Mouse (Mus musculus): ENCODE data around the gene Tbxas1. TPM values are rescaled to one million over a fixed set of nuclear protein-coding genes. Genes with fewer than 3 reads are reported as not detected.

Gene Tbxas1
- polyA plus RNA-seq, 1 experiment from 2014 or later = 1.4 TPM

DNA sequence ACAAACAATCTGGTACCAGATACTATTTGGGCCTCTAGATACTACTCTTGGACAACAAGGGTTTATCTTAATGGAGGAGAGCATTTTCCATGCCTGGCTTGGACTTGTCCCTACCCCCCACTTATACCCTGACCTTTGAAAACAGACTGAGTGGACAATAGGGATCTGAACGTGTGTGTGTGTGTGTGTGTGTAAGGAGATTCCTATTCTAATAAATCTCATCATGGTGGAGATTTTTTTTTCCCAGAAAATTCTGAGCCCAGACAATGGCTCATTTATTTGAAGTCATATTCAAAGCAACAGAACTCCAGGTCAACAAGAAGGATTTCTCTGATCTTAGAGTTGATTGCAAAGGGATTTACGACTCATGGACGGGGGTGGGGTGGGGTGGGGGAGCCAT is 183.7 kb downstream of the Tbxas1 start:
- no peak overlapping the region for H3K4me3 ChIP-seq
- H3K27me3 ChIP-seq (ENCODE audit: insufficient read depth, poor library complexity, severe bottlenecking) = no peaks in the 10 kb centered on the region
- peaks cover 34% of the 10 kb centered on the region for H3K4me1 ChIP-seq
- 53% methylated on average over 3 of the region's 3 CpGs for WGBS
- no peaks in the 10 kb centered on the region for H3K9me3 ChIP-seq
- H3K27ac ChIP-seq = peak overlapping the region; percentile 67
- H3K36me3 ChIP-seq = no peaks in the 10 kb centered on the region
- DNase-seq (ENCODE audit: low spot score) = no peak

DNA sequence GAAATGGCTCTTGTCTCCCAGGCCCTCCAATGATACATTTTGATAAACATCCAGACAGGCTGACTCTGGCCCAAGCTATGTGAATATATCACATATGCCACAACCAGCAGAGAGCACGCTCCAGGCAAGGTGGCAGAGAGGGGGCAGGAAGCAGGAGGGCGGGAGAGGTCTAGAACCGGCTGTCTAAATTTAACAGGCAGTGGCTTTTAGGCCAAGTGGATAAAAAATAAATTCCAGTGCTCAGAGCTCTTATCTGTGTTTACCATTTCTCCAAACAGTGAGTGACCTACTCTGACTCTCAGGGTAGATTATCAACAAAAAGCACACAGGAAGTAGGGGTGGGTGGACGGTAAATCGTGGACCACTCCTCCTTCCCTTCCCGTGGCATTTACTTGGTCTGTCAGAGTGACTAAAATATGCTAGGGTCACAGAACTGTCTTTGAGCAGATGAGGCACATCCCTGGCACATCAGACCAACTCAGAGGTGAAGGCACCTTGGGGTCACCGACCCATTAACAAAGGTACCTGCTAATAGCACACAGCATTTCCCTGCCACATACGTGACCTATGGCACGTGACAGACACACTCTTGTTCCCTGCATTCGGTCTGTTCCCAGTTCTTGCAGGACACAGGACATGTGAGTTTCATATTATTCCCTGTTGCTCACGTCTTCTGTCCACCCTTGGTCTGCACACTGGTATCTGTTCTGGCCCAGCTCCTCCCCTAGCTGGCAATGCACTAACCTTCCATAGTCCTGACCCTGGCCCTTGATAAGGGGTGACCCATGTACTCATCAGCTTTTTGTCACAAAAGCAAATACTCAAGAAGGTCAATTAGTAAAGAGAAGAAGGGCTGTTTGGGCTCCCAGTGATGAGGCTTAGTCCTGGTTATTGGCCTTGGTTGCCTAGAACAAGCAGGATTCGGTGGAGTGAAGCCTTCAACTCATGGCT is 184.6 kb downstream of the Tbxas1 start:
- 54% methylated on average over 12 of the region's 12 CpGs for WGBS
- Histone ChIP-seq H3K36me3 (no peaks in the 10 kb centered on the region), H3K4me1 (peaks cover 34% of the 10 kb centered on the region), H3K4me3 (no peak overlapping the region), H3K27ac (peak overlapping the region; percentile 67), H3K9me3 (no peaks in the 10 kb centered on the region), H3K27me3 (ENCODE audit: insufficient read depth, poor library complexity, severe bottlenecking) (no peaks in the 10 kb centered on the region)
- DNase-seq (ENCODE audit: low spot score) = no peak

DNA sequence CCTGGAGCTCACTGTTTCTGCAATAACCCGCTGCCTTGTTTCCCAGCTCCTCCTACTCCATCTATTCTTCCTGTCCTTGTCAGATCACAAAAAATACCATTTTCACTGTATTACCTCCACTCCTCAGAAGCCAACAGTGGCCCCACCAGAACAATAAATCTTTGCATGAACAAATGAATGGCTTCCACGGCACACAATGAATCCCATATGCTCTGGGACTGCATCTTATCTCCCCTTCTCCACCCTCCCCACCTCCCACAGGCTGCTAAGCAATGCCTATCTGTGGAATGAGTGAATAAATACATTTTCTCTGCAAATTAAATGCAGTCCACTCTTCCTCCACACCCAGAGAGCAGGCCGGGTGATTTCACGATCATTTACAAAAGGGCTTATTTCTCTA is 186.0 kb downstream of the Tbxas1 start:
- Histone ChIP-seq H3K4me1 (peaks cover 24% of the 10 kb centered on the region), H3K9me3 (no peaks in the 10 kb centered on the region), H3K36me3 (no peaks in the 10 kb centered on the region), H3K27ac (no peak overlapping the region), H3K4me3 (no peak overlapping the region), H3K27me3 (ENCODE audit: insufficient read depth, poor library complexity, severe bottlenecking) (no peaks in the 10 kb centered on the region)
- 61% methylated on average over 4 of the region's 4 CpGs for WGBS
- no peak for DNase-seq (ENCODE audit: low spot score)

DNA sequence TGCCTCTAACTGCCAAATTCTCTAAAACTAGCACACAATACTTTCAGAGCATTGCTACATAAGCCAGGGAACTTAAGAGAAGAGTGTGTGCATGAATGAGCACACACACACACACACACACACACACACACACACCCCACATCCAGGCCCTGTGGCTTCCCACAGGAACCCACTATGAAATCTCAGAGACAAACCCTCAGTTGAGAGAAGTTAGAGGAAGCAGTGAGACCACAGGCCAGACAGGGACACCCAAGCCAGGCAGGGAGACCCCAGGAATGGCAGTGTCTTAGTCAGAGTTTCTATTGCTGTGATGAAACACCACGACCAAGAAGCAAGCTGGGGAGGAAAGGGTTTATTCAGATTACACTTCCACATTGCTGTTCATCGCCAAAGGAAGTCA is 188.3 kb downstream of the Tbxas1 start:
- H3K27ac ChIP-seq = no peak overlapping the region
- WGBS = 57% methylated on average over 2 of the region's 2 CpGs
- H3K4me3 ChIP-seq = no peak overlapping the region
- no peaks in the 10 kb centered on the region for H3K27me3 ChIP-seq (ENCODE audit: insufficient read depth, poor library complexity, severe bottlenecking)
- no peak for DNase-seq (ENCODE audit: low spot score)
- H3K36me3 ChIP-seq = no peaks in the 10 kb centered on the region
- H3K9me3 ChIP-seq = no peaks in the 10 kb centered on the region
- peaks cover 30% of the 10 kb centered on the region for H3K4me1 ChIP-seq

DNA sequence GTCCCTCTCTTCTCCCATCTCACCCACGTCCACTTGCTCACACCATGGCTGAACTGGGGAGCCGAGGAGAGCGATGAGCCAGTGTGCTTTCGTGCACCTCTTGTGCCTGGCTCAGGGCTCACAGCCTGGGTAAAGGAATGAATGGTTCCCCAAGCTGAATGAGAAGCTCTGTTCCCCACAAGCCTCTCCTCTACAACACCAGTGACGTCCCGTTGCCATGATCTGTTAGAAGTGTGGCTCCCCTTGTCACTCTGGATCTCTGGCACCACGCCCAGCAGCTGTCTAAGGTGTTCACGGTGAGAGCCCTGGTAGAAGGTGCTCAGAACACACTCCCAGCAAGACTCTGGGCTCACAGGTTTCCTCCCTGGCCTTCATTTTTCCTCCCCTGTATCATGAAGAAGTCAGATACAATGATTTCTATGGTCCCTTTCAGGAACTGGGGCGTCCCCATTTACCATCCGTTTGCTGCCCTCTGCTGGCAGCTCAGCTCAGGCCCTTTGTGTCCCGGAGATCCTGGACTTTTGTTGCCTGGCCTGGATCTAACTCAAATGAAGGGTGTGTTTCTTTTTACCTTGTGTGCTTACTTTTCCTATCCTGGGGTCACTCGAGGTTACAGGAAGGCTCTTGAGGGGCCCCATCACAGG is 191.9 kb downstream of the Tbxas1 start:
- H3K4me1 ChIP-seq = peaks cover 9% of the 10 kb centered on the region; the same call in 1 of the 2 replicates
- WGBS = 46% methylated on average over 12 of the region's 12 CpGs
- DNase-seq (ENCODE audit: low spot score) = peak; percentile 86
- H3K27ac ChIP-seq = 0 out of 2 replicates have a peak overlapping the region, but pooled peaks have one; percentile 2
- H3K9me3 ChIP-seq = no peaks in the 10 kb centered on the region
- no peaks in the 10 kb centered on the region for H3K36me3 ChIP-seq
- H3K4me3 ChIP-seq = no peak overlapping the region
- no peaks in the 10 kb centered on the region for H3K27me3 ChIP-seq (ENCODE audit: insufficient read depth, poor library complexity, severe bottlenecking)

DNA sequence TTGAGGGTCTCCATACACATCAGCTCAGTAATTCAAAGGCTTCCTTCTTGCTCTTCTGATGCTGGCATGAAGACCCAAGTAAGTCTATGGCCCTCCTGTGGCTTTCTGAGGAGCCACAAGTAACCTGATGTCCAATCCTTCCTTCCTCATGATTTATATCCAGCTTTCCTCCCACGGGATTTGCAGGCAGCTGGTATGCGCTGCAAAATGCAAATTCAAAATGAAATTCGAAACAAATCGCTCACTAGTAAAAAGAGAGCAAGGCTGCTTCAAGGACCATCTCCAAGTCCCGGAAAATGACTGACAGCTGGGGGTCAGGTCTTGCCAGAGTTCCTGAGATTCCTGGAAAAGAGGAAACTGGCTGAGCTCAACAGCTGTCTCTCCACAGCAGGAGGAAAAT is 197.5 kb downstream of the Tbxas1 start:
- H3K36me3 ChIP-seq = no peaks in the 10 kb centered on the region
- H3K27ac ChIP-seq = no peak overlapping the region
- no peaks in the 10 kb centered on the region for H3K9me3 ChIP-seq
- H3K4me3 ChIP-seq = no peak overlapping the region
- H3K27me3 ChIP-seq (ENCODE audit: insufficient read depth, poor library complexity, severe bottlenecking) = peaks cover 7% of the 10 kb centered on the region; the same call in 1 of the 2 replicates
- no peak for DNase-seq (ENCODE audit: low spot score)
- WGBS = 79% methylated on average over 5 of the region's 5 CpGs
- H3K4me1 ChIP-seq = no peaks in the 10 kb centered on the region

DNA sequence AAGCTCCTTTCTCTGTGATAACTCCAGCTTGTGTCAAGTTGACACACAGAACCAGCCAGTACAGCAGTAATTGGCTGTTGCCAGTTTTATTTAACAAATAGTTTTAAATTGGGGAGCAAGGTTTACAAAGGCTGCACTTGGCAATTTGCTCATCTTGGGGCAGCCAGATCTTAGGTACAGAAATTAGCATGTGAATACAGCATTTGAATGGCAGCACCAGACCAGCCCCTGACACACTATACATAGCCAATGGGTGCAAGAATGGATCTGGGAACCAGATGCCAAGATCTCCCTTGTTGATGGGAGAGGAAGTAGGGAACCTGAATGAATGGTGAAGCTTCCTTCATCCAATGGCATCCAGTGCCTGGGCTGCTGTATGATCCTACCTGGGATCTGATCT is 199.0 kb downstream of the Tbxas1 start:
- Histone ChIP-seq H3K9me3 (no peaks in the 10 kb centered on the region), H3K27me3 (ENCODE audit: insufficient read depth, poor library complexity, severe bottlenecking) (peaks cover 7% of the 10 kb centered on the region; the same call in 1 of the 2 replicates), H3K36me3 (no peaks in the 10 kb centered on the region), H3K27ac (no peak overlapping the region), H3K4me1 (no peaks in the 10 kb centered on the region), H3K4me3 (no peak overlapping the region)
- DNase-seq (ENCODE audit: low spot score) = no peak

DNA sequence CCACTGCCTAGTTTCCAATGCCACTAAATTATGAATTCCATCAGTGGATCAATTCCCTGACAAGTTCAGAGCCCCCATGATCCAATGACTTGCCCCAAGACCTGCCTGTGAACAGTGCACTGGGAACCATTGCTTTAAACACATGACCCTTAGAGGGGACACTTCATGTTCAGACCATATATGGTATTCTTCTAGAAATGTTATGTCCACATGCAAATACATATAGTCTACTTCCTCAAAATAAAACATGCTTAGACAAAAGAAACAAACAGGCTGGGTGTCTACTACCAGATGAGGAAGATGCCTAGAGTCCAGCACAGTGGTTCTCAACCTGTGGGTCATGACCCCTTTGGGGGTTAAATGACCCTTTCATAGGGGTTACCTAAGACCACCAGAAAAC is 201.3 kb downstream of the Tbxas1 start:
- no peaks in the 10 kb centered on the region for H3K36me3 ChIP-seq
- no peak overlapping the region for H3K27ac ChIP-seq
- no peak for DNase-seq (ENCODE audit: low spot score)
- H3K27me3 ChIP-seq (ENCODE audit: insufficient read depth, poor library complexity, severe bottlenecking) = peaks cover 7% of the 10 kb centered on the region; the same call in 1 of the 2 replicates
- H3K9me3 ChIP-seq = no peaks in the 10 kb centered on the region
- H3K4me1 ChIP-seq = no peaks in the 10 kb centered on the region
- no peak overlapping the region for H3K4me3 ChIP-seq

DNA sequence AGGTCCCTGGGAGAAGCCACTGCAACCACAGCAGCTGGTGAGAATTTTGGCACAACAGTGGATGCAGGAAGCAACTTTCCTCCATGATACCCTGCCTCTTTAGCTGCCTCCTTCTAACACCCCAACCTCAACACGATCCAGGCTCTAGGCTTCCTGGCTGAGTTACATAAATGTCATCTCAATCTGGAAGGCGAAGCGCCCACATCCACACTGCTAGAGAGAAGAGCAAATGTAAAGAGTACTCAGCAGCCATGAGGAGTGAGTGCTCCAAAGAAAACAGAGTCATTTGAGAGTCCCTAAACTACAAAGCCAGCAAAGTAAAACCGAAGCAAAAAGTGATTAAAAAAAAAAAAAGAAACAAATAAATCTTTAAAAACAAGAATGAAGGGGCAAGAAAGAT is 229.4 kb downstream of the Tbxas1 start:
- Histone ChIP-seq H3K27me3 (ENCODE audit: insufficient read depth, poor library complexity, severe bottlenecking) (no peaks in the 10 kb centered on the region), H3K4me1 (no peaks in the 10 kb centered on the region), H3K9me3 (no peaks in the 10 kb centered on the region), H3K4me3 (no peak overlapping the region), H3K36me3 (no peaks in the 10 kb centered on the region), H3K27ac (no peak overlapping the region)
- no peak for DNase-seq (ENCODE audit: low spot score)
- WGBS = 73% methylated on average over 4 of the region's 4 CpGs

DNA sequence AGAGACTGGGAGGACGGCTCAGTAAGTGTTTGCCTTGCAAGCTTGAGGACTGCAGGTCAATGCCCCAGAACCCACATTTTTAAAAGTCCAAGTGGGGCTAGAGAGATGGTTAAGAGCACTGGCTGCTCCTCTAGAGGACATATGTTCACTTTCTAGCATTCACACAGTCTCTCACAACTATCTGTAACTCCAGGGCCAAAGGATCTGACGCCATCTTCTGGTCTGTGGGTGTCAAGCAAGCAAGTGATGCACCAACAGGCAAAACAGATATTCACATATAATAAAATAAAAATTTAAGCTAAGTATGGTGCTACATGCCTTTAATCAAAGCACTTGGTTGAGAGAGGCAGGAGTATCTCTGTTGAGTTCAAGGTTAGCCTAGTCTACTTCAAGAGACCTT is 231.6 kb downstream of the Tbxas1 start:
- WGBS = 56% methylated on average over 2 of the region's 2 CpGs
- Histone ChIP-seq H3K27ac (no peak overlapping the region), H3K27me3 (ENCODE audit: insufficient read depth, poor library complexity, severe bottlenecking) (no peaks in the 10 kb centered on the region), H3K4me1 (no peaks in the 10 kb centered on the region), H3K4me3 (no peak overlapping the region), H3K9me3 (no peaks in the 10 kb centered on the region), H3K36me3 (no peaks in the 10 kb centered on the region)
- no peak for DNase-seq (ENCODE audit: low spot score)

DNA sequence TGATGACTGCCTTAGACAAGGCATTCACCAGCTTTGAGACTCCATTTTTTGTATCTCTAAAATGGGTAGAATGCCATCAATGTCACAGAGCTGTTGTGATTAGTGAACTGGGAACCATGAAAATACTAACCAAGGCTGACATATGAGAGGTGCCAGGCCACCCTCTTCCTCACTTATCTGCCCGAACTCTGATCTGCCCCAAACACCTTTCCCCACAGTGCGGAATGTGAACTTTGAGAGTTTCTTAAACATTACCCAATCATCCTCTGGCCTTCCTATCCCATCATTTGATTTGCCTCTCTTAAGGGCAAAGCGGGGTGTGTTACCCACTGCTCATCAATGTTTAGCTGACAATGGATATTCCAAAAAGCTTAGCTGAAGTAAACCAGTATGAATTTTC is 237.5 kb downstream of the Tbxas1 start:
- WGBS = 80% methylated on average over 3 of the region's 3 CpGs
- no peaks in the 10 kb centered on the region for H3K36me3 ChIP-seq
- peaks cover 16% of the 10 kb centered on the region for H3K27me3 ChIP-seq (ENCODE audit: insufficient read depth, poor library complexity, severe bottlenecking)
- H3K4me3 ChIP-seq = no peak overlapping the region
- no peak for DNase-seq (ENCODE audit: low spot score)
- peaks cover 7% of the 10 kb centered on the region for H3K4me1 ChIP-seq
- H3K9me3 ChIP-seq = no peaks in the 10 kb centered on the region
- H3K27ac ChIP-seq = no peak overlapping the region

DNA sequence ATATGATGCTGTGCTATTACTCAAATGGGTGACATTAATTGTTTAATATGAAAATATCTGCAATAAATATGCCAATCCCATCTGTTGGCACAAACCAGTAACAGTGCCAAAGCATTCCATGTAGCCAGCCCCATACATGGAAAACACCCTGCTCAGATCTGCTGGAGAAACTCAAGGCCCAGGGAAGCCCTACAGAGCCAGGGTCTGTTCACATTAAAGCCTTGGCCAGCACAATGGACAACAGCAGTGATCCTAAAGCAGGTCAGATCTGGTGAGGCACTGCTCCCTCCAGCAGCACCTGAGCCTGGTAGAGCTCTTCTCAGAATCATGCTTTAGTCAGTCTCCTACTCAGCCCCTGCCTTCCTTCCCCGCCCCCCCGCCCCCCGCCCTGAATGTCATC is 237.9 kb downstream of the Tbxas1 start:
- no peaks in the 10 kb centered on the region for H3K36me3 ChIP-seq
- WGBS = 72% methylated on average over 3 of the region's 3 CpGs

DNA sequence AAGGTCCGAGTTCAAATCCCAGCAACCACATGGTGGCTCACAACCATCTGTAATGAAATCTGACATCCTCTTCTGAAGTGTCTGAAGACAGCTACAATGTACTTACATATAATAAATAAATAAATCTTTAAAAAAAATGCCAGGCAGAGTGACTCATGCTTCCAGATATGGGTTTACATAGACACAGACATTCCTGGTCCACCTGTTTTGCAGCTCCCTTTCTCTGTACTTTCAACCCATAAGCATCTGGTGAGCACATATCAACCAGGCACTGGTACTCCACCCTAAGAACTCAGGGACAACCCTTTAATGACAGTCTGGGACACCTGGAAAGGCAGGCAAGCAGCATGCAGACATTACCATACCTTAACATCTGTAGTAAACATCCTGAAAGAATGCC is 240.2 kb downstream of the Tbxas1 start:
- H3K27me3 ChIP-seq (ENCODE audit: insufficient read depth, poor library complexity, severe bottlenecking) = peaks cover 33% of the 10 kb centered on the region

More for the DNA sequence above, 237.9 kb downstream of the Tbxas1 start:
- no peak for DNase-seq (ENCODE audit: low spot score)
- Histone ChIP-seq H3K27ac (no peak overlapping the region), H3K9me3 (no peaks in the 10 kb centered on the region), H3K27me3 (ENCODE audit: insufficient read depth, poor library complexity, severe bottlenecking) (peaks cover 21% of the 10 kb centered on the region), H3K4me3 (no peak overlapping the region), H3K4me1 (peaks cover 12% of the 10 kb centered on the region)

More for the DNA sequence above, 240.2 kb downstream of the Tbxas1 start:
- no peak for DNase-seq (ENCODE audit: low spot score)
- Histone ChIP-seq H3K4me1 (peaks cover 16% of the 10 kb centered on the region), H3K27ac (no peak overlapping the region), H3K4me3 (no peak overlapping the region), H3K36me3 (0 out of 2 replicates have a peak, but pooled peaks cover 3% of the 10 kb centered on the region), H3K9me3 (0 out of 2 replicates have a peak, but pooled peaks cover 4% of the 10 kb centered on the region)
- 68% methylated on average over 1 of the region's 1 CpGs for WGBS

Data from heart, embryonic 10.5 days (tissue).